Mouse (Mus musculus): Measurements from ENCODE around the gene Desi1.

DNA sequence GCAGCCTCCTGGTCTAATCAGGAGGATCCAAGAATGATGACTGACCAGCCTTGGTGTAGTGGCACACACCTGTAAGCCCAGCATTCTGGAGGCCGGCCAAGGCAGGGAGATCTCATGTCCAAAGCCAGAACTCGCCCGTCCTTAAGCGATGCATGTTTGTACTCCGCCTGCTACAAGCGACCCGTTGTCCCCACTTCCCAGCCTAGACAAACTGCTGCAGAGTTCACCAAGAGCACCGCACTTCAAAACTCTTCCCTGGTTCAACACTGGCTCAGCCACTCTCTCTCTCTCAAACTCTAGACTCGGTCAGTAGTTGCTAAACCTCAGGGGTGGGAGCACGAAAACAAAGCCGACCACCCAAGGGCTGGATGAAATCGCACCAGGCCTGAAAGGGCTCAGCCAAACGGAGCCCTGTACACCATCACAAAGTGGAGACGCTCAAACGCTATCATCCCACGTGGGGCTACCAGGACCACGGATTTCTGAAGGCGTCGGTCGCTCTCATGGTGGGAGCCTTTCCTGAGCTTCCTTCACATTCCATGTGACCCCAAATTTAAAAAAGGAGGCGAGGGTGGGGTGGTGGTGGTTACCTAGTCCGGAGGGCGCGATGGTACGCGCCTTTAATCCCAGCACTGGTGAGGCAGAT, 12.7 kb upstream of the Desi1 start:
- TF ChIP-seq POLR2A (IDR thresholded peaks at IDR 0.05; ENCODE audit: insufficient read depth, low read depth, low read length): no peak
- no peak for TF ChIP-seq CTCF (IDR thresholded peaks at IDR 0.05)
